Mouse (Mus musculus): ENCODE data around the gene Bckdk.

The Bckdk gene

GRCm38 (mm10) chr7:127896384-127896783 is 7.5 kb upstream of the Bckdk start:
- DNase-seq, result peak; percentile 37

GRCm38 (mm10) chr7:127897542-127897941 is 6.3 kb upstream of the Bckdk start:
- DNase-seq, result no peak

DNA sequence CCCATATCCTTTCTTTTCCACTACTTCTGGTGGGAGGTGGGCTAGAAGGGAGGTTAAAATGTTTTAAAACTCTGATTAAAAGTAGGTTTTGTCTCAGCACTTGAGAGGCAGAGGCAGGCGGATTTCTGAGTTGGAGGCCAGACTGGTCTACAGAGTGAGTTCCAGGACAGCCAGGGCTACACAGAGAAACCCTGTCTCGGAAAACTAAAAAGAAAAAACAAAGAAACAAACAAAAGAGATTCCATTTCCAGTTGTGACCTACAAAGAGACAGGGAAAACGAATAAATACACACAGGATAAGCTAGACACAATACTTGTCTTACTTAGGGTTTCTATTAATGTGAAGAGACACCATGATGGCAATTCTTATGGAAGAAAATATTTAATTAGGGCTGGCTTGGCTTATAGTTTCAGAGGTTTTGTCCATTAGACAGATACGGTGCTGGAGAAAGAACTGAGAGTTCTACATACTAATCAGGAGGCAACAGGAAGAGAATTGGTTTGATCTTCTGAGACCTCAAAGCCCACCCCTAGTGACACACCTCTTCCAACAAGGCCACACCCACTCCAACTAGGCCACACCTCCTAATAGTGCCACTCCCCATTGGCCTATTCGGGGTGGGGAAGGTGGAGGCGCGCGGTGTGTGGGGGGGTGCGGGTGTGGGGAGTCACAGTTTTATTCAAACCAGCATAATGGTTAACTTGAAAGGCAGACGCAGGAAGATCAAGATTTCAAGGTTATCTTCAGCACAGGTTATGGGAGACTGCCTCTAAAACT is 5.5 kb upstream of the Bckdk start:
- DNase-seq, result no peak

GRCm38 (mm10) chr7:127899997-127900396 is 3.9 kb upstream of the Bckdk start:
- no peak for DNase-seq

GRCm38 (mm10) chr7:127901772-127902171 is 2.1 kb upstream of the Bckdk start:
- DNase-seq, result no peak

- DNase-seq, result no peak
Measured at GRCm38 (mm10) chr7:127907939-127908338, 4.1 kb downstream of the Bckdk start.

GRCm38 (mm10) chr7:127908656-127909055 is 4.8 kb downstream of the Bckdk start:
- DNase-seq, result no peak

DNA sequence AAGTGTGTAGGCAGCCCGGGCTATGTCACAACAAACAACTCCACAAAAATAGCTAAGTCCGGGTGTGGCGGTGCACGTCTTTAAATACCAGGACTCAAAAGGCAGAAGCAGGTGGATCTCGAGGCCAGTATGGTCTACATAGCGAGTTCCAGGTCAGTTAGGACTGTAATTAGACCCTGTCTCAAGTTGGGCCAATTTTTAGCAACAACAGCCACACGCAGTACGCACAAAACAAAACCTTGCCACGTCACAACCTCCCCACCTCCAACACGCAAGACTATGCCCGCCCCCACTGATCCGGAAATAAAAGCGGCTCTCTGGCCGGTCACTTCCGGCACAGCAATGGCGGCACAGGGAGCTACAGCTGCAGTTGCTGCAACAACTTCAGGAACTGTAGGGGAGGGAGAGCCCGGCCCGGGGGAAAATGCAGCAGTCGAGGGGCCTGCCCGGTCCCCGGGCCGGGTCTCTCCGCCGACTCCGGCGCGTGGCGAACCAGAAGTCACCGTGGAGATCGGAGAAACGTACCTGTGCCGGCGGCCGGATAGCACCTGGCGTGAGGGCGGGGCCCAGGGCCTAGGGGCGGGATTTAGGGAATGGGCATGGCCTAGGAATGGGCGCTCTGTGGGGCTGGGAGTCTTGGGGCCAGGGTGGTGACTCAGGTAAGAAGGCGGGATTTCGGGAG is 8.4 kb downstream of the Bckdk start, which contains the start of gene Kat8:
Gene Kat8 (plus strand): TSS at position 327 of the 682 bp plus-strand sequence.
- peak; percentile 89 for DNase-seq

DNA sequence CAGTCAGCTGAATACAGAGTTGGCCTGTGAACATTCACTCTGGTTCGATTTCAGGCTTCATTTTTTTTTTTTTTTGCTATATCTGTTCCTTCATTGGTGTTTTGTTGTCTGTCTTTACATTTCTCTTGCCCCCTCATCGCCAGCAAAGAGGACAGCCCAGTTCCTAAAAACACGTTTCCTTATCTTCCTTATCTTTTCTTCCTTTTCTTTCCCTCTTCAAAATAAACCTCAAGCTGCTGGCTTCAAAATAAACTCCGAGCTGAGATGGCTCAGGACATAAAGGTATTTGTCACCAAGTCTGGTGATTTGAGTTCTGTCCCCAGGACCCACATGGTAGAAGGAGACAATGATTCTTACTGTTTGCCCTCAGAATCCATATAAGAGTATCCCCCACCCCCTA is 9.1 kb downstream of the Bckdk start:
- no peak for DNase-seq

DNA sequence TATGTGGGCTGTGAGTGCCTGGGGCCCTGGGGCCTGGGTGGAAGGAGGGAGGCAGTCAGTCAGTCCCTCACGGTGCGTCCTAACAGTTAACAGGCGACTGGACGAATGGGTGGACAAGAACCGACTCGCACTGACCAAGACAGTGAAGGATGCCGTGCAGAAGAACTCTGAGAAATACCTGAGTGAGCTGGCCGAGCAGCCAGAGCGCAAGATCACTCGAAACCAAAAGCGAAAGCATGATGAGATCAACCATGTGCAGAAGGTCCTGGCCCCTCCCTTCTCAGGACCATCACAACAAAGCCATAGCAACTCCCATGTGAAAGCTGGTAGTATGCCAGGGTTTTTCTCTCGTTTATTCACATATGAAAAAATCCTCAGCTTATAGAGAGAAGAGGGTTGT is 11.4 kb downstream of the Bckdk start:
- DNase-seq, result no peak

- no peak for DNase-seq
Measured at GRCm38 (mm10) chr7:127918203-127918602, 14.3 kb downstream of the Bckdk start.

DNA sequence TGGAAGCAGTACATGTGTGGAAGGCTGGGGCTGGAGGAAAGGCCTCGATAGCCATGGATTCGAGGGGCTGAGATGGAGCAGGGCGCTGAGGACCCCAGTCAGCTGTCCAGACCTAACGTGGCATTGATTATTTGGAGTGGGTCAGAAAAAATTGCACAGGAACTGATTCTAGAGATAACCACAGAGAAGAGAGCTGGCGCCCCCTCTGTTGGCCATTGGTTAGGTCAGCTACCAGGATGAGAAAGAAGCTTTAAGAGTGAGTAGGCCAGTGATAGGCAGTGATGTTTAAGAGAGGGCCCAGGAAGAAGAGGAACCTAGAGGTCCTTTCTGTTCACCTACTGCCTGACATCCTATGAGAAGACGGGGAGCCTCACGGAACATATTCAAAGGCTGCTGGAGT is 15.4 kb downstream of the Bckdk start:
- DNase-seq, result no peak

DNA sequence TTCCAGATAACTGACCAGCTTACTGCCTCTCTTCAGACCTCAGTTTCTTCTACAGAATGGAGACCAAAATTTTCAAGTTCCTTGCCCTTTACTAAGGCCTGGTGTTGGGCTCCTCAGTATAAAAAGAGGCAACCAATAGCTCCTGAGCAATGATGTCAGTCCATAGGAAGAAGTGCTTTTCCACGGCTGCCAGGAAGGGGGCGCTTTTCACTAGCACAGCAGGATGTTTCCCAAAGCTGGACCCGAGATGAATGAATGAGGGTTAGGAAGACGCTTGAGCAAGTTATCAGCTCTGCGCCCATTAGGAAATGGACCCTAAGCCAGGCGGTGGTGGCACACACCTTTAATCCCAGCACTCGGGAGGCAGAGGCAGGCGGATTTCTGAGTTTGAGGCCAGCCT is 17.6 kb downstream of the Bckdk start:
- DNase-seq, result no peak

DNA sequence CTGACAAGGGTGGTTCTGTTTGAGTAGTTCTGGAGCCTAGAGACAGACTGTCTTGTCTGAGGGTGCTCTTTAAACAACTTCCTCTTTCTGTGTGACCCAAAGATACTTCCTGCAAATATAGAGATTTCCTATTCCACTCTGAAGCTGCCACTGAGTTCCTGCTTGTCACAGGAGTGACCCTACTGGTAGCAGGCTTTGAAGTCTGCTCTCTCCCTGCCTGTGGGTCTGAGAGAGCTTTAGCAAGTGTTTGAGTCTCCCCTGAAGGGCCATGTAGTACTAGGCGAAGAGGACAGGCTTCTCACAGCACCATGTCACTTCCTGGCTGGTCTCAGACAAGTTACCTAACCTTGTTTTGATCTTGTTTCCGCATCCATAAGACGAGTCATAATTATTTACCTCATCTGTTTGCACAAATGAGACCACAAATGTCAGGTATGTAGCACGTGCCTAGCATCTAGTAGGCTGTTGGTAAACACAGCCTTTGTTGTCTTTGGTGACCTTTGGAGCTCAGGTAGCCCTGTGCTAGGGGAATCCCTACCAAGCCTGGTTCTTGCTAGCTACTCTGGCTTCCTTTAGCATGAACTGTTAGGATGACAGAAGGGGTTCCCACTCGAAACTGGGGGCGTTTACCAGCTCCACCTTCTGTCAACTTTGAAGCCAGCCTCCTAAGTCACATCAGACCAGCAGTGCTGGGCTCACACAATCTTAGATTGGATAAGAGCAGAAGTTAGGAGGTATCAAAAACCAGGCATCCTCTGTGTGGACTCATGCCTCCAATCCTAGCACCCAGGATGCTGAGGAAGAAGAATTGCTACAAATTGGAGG is 18.8 kb downstream of the Bckdk start:
- peak; percentile 21 for DNase-seq

GRCm38 (mm10) chr7:127923714-127924113 is 19.8 kb downstream of the Bckdk start:
- DNase-seq, result no peak

GRCm38 (mm10) chr7:127925252-127925651 is 21.4 kb downstream of the Bckdk start:
- no peak for DNase-seq

DNA sequence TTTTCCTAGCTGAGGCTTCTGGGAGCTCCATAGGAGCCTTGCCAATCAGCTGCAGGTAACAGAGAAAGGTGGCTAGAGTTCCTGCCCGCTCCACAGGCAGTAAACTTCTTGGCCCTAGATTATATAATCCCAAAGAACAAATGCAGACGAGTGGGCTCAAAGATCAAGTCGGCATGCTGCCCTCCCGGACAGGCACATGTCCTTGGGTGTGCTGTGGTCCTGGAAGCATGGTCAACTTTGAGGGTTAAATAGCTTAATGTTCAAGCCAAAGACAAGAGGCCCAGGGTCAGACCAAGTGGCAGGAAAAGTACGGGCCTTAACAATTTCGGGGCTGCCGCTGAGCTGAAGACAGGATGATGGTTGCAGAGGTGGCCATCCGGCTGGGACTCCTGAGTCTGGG is 22.2 kb downstream of the Bckdk start:
- no peak for DNase-seq

DNA sequence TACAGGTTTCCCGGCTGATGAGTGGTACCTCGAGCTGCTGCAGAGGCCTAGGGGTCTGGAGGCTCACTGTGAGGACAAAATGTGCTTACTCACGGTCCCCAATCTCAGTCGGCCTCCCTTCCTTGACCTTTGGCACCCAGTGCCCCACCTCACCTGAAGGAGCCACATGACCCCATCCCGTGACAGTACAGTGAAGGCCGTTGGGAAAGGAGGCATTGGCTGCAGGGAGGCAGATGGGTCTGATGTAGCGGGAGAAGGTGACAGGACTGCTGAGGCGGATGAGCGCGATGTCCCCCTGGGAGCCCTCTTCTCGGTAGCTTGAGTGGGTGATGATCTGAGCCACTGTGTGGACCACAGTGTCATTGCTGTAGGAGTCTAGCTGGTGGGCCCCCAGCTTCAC is 23.0 kb downstream of the Bckdk start:
- DNase-seq, result no peak

GRCm38 (mm10) chr7:127927726-127928125 is 23.8 kb downstream of the Bckdk start:
- no peak for DNase-seq

DNA sequence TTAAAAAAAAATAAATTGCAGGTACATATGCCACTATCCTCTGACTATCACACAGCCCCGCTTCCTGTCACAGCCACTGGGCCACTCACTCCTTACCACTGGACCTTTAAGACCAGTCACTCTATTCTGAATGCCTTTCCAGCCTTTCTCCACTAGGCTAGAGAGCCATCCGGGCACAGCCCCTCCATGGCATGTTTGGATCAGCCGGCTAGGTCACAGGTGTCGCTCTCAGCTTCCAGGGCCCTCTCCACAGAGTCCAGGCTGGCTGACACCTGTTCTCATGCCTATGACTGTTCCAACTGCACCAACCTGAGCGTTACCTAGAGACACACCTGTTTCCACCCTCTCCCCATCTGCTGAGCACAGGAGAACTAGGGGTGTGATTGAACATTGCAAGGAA is 24.7 kb downstream of the Bckdk start:
- DNase-seq, result no peak

- no peak for DNase-seq
Measured at GRCm38 (mm10) chr7:127929923-127930322, 26.0 kb downstream of the Bckdk start, which contains the start of gene Prss8. Prss8 (minus strand) TSS chr7:127930104.

GRCm38 (mm10) chr7:127930636-127931035 is 26.8 kb downstream of the Bckdk start:
- DNase-seq, result no peak

DNA sequence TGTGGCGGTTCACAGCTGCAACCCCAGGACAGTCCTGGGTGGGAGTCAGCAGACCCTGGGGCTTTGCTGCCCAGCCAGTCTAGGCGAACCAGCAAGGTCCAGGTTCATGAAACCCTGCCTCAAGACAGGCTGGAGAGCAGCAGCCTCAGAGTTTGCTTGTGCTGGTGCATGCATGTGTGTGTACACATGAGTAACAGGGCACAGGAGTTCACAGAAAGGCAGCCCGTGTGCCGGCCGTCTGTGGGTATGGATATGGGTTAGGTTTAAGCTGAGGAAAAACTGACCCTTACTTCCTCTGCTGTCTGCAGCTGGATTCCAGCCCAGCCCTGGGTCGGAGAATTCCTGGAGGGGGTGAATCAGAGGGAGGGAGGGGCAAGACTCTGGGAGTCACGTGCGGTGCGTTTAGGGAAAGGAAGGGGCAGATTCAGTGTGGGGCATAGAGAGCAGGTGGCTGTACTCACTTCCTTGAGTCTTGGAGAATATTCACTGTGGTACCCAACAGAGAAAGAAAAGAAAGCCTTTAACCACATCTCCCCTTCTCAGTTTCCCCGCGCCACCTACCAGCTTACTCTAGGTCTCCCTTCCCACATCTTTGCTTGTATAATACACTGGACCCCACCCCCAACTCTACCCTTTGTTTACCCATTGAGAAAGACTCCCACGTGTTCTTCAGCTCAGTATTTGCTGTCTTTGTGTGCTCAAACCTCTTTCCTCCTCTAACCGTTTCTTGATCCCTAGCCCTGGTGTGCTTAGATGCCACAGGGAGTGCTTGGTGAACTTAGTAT is 27.7 kb downstream of the Bckdk start:
- DNase-seq, result no peak

All from right cerebral cortex, adult 18-20 months (tissue).